Mouse (Mus musculus) heart, postnatal 25 days (tissue): ENCODE data around the gene Carns1. TPM values are rescaled to one million over a fixed set of nuclear protein-coding genes. Genes with fewer than 3 reads are reported as not detected.
A peak's percentile ranks its signal among the peaks of the same experiment; 100 is the strongest.

Source experiments
- DNase-seq: peaks from one replicate; pipeline ENCODE4 v3.0.0; 2022; ENCODE audit warnings: low spot score
- intact Hi-C: fragments of 180-260 bp; cut with DNase I; formaldehyde crosslinking; loops from one replicate; pipeline ENCODE4 v1.15.1; 2025
- total RNA-seq, 2 experiments: library from RNA; stranded (reverse); gene quantifications; 2 replicates each; pipeline ENCODE4 v1.2.3; 2021

Gene Carns1
- total RNA-seq, 2 experiments from 2014 or later: 33.5 to 34.1 TPM

- no peak for DNase-seq
- intact Hi-C loops: no loop called here
Observed at GRCm38 (mm10) chr19:4153232-4153654, 22.0 kb downstream of the Carns1 start, which contains the start of gene Ptprcap. Gene Ptprcap, plus strand, starts transcription at chr19:4153604.

GRCm38 (mm10) chr19:4152445-4153231, 22.6 kb downstream of the Carns1 start:
- intact Hi-C loops: no loop called here
- DNase-seq: no peak

DNA sequence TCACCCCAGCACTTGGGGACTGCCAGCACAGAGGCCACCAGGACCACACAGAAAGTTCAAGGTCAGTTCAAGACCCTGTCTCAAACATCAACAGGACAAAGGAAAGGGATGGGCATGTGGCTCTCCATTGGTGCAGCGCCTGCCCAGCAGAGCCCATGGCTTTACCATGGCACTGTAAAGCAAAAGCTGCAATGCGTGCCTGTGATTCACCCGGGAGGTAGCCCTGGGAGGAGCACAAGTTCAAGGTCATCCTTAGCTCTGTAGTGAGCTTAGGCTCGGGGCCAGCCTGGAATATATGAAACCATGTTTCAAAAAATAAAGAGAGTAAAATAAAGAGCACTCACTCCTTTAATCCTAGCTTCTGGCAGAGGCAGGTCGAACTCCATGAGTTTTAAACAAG, 23.4 kb downstream of the Carns1 start:
- intact Hi-C loops: no loop called here
- DNase-seq: no peak

DNA sequence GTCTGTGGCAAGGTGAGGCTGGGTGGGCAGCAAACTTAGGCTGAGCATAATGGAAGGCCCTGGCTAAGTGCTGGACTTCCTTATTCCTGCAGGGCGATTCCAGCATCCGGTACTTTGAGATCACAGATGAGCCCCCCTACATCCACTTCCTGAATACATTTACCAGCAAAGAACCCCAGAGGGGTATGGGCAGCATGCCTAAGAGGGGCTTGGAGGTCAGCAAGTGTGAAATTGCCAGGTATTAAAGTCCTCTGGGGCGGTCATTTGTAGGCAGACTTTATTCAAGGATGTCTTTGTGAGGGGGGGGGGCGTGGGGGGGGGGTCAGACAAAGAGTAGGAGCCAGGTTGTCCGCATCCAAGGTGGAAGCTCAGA, 23.8 kb downstream of the Carns1 start:
- DNase-seq: no peak
- intact Hi-C loops: no loop called here

- intact Hi-C loops: no loop called here
Observed at GRCm38 (mm10) chr19:4150567-4151487, 24.5 kb downstream of the Carns1 start.

GRCm38 (mm10) chr19:4149764-4150461, 25.4 kb downstream of the Carns1 start:
- intact Hi-C loops: no loop called here
- no peak for DNase-seq

More at GRCm38 (mm10) chr19:4150567-4151487, 24.5 kb downstream of the Carns1 start:
- DNase-seq: no peak

DNA sequence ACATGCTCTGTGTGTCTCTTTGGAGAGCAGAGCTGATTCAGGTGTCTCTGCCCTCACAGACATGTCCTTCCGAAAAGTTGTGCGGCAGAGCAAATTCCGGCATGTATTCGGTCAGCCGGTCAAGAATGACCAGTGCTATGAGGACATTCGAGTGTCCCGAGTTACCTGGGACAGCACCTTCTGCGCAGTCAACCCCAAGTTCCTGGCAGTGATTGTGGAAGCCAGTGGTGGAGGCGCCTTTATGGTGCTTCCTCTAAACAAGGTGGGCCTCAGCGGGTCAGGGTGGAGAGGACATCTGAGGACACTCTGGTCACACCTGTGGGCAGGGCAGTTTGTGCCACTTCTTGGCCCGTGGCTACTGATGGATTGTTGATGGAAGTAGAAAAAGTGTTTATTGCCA, 26.0 kb downstream of the Carns1 start:
- intact Hi-C loops: no loop called here
- DNase-seq: no peak

DNA sequence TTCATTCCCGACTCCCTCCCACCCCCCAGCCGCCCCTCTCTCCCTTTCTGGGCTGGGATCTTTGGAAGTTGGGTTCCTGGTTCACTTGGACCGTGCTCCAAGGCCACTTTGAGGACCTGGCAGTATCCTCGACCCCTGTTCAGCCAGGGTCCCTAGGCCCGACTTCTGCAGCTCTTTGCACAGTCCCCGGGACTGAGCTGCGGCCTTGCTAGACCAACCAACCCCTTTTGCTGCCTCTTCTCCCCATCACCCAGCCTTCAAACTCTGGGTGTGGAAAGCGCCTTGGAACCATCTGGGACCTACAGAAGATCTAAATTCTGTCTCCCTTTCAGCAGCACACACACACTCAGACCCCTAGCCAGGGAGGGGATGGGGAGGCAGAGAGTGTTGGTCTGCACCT, 26.5 kb downstream of the Carns1 start:
- intact Hi-C loops: no loop called here
- no peak for DNase-seq

GRCm38 (mm10) chr19:4148491-4148806, 26.8 kb downstream of the Carns1 start, which contains the start of gene Coro1b:
Gene Coro1b, plus strand, starts transcription at chr19:4148619.
- peak; percentile 95 for DNase-seq
- intact Hi-C loops: no loop called here

- DNase-seq: no peak
- intact Hi-C loops: no loop called here
Observed at GRCm38 (mm10) chr19:4147782-4148490, 27.3 kb downstream of the Carns1 start.

DNA sequence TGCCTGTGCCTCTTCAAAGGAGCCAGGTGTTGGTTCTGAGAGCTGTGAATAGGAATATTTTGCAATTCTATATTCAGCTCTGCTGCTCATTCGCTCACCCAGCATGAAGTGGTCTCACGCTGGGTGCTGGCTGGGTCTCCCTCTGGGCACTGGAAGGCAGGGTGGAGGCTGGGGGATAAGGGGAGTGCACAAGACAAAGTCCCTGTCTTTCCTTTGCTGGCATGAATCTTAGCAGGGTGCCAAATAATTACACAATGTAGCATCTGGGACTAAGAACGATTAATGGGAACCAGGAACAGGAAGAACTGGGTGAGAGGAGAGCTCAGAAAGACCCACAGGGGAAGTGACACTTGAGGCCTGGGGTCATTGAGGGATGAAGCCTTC, 28.3 kb downstream of the Carns1 start:
- no peak for DNase-seq

DNA sequence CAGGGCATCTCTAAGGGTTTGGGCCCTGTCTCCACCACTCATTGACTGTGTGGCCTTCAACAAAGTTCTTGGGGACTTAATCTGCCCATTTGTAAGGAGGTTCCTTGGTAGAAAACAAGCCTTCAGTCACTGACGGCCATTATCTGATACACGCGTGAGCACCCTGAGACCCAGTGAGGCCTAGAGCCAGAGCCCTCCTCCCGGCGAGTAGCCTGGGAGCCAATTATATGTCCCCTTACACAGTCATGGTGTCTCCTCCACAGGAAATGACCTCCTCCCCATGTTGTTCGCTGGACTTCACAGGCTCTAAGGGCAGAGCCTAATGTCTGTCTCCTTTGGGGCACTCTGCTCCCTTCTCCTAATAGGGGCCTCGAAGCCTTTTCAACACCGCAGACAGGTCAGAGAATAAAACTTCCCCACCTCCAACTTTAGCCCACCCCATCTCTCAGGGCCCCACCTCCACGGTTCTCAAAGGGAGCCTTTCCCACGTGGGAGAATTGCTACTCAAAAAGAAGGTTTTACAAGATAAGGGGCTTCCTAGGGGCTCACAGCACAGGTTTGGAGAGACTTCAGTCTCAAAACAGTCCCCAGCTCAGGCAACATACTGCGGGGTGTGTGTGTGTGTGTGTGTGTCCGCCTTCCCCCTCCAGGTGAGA, 28.8 kb downstream of the Carns1 start:
- intact Hi-C loops: no loop called here
- no peak for DNase-seq

More for the DNA sequence above, 28.3 kb downstream of the Carns1 start:
- intact Hi-C loops: no loop called here

- intact Hi-C loops: no loop called here
- DNase-seq: no peak
Observed at GRCm38 (mm10) chr19:4145936-4146335, 29.3 kb downstream of the Carns1 start.

DNA sequence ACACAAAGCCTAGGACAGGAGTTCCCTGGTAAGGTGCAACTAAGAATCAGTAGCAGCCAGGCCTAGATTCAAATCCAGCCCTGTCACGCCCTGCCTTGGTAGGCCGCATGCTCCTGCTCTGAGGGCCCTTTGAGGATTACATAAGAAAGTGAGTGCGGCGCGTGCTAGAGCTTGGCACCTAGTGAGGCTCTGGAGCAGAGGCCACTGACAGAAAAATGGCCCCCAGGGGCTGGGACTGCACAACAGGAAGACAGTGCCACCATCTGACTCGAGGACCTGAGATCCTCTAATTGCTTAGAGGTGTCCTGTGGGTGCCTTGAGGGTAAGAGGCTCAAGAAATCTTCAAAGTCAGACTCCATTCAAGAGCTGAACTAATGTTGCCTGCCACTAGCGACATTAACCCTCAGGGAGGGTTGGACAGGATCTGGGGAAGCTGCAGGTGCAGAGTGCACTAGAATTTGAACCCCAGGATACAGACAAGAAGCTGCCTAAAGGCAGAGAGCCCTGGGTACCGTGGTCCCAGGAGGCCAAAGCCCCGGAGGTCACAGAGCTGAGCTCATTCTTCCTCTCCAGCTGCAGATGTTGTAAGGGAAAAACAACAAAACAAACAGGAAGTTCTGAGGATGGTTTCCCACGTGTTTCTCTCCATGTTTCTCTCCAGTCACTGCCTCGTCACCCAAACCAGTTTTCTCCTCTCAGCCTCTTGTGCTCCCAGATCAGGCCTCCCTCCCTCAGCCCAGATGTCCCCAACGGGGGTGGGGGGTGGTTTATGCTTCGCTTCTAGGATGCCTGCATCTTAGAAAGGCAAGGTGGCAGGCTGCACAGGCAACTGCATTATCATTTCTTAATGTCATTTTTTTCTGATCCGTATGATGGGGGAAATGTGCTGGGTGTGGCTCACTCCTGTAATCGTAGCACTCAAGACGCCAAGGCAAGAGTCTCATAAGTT, 30.5 kb downstream of the Carns1 start:
- no peak for DNase-seq
- intact Hi-C loops: no loop called here

DNA sequence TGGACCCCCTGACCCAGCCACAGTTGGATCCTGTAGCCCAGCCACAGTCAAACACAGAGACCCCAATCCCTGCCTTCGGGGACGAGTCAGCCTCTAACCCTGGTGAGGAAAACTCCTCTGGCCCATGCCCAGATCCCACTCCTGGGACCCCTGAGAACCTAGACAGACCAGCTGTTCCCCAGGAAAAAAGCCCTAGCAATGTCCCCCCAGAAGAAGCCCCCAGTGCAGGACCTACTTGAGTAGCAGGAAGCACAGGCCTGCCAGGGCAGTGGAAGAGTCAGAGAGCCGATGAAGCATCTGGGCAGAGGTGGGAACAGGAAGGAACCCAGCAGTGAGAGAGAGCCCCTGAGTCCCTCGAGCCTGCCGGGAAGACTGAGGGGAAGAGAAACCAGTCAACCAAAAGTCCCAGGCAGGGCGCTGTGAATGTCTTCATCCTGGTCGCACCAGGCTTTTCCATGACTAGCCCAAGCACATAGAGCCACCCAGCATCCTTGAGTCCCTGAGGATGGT, 31.5 kb downstream of the Carns1 start, which contains the start of gene Cabp4:
TSS of gene Cabp4 (minus strand) at position 275 of the 510 bp plus-strand sequence.
- no peak for DNase-seq

GRCm38 (mm10) chr19:4142416-4143173, 32.7 kb downstream of the Carns1 start:
- DNase-seq: no peak
- intact Hi-C loops: no loop called here

More for the DNA sequence above, 31.5 kb downstream of the Carns1 start, which contains the start of gene Cabp4:
- intact Hi-C loops: no loop called here

GRCm38 (mm10) chr19:4140147-4140546, 35.1 kb downstream of the Carns1 start:
- no peak for DNase-seq
- intact Hi-C loops: no loop called here
